Mouse (Mus musculus): ENCODE measurements around the gene Asap2.

GRCm38 (mm10) chr12:21200613-21201012 is 210.4 kb downstream of the Asap2 start:
- TF ChIP-seq MYOG (IDR thresholded peaks at IDR 0.05; ENCODE audit: control insufficient read depth, extremely low read depth, insufficient read length), result no peak
- no peak for TF ChIP-seq MAX (IDR thresholded peaks at IDR 0.05)

All from C2C12 (cell line).